Mouse (Mus musculus) liver, postnatal 0 days (tissue): ENCODE measurements around the gene Spop. TPM values are rescaled to one million over a fixed set of nuclear protein-coding genes. Genes with fewer than 3 reads are reported as not detected.

Experiments
- ATAC-seq: fragments of 200-750 bp; cut with Nextera tagmentation; 2 replicates; pipeline ENCODE4 v1.8.0; 2017; ENCODE audit warnings: mild to moderate bottlenecking, moderate library complexity
- DNase-seq: peaks from one replicate; pipeline ENCODE4 v3.0.0-alpha.2; 2016
- H3K27ac ChIP-seq: fragments of 300-500 bp; sonication (generic); 2 replicates; pipeline ENCODE4 v1.5.1; 2014; ENCODE audit warnings: antibody characterized with exemption, moderate library complexity, mild to moderate bottlenecking, low read depth
- H3K27me3 ChIP-seq: fragments of 300-500 bp; sonication (generic); 2 replicates; pipeline ENCODE4 v1.6.1; 2014; ENCODE audit warnings: low read length, control low read depth, mixed read lengths; ENCODE audit not compliant: insufficient read depth
- H3K36me3 ChIP-seq: fragments of 300-500 bp; sonication (generic); replicated peaks from 2 replicates; pipeline ENCODE4 v1.6.1; 2014; ENCODE audit warnings: mild to moderate bottlenecking, control low read depth, low read length, moderate library complexity, mixed read lengths; ENCODE audit not compliant: insufficient read depth
- H3K4me1 ChIP-seq: fragments of 300-500 bp; sonication (generic); 2 replicates; pipeline ENCODE4 v1.6.1; 2014; ENCODE audit warnings: antibody characterized with exemption, mild to moderate bottlenecking, control low read depth; ENCODE audit not compliant: insufficient read depth
- H3K4me2 ChIP-seq: fragments of 300-500 bp; sonication (generic); 2 replicates; pipeline ENCODE4 v1.6.1; 2014; ENCODE audit warnings: low read depth, mild to moderate bottlenecking, low read length, moderate library complexity, mixed read lengths
- H3K4me3 ChIP-seq: fragments of 300-500 bp; sonication (generic); 2 replicates; pipeline ENCODE4 v1.5.1; 2014; ENCODE audit warnings: low read depth, low read length
- H3K9ac ChIP-seq: fragments of 300-500 bp; sonication (generic); replicated peaks from 2 replicates; pipeline ENCODE4 v1.6.1; 2014; ENCODE audit warnings: mild to moderate bottlenecking, moderate library complexity
- H3K9me3 ChIP-seq: fragments of 300-500 bp; sonication (generic); 2 replicates; pipeline ENCODE4 v1.6.1; 2016; ENCODE audit warnings: mild to moderate bottlenecking, control low read depth, low read length, mixed read lengths
- CTCF ChIP-seq: sonication (generic); IDR thresholded peaks from 2 replicates; pipeline ENCODE4 v1.5.1; 2016; ENCODE audit warnings: antibody characterized with exemption, low read depth
- EP300 ChIP-seq: IDR thresholded peaks from 2 replicates; pipeline ENCODE4 v1.6.1; 2016; ENCODE audit warnings: antibody characterized with exemption, low read depth, mild to moderate bottlenecking
- WGBS: fragments of 180-500 bp; shearing (Covaris S2); extraction: QIAGEN DNeasy Blood & Tissue Kit; methylation state at CpG from one replicate; pipeline ENCODE4 v1.1.7; 2014; ENCODE audit not compliant: insufficient replicate concordance; 5-methylcytosine and 5-hydroxymethylcytosine counted together
- polyA plus RNA-seq: library from polyadenylated mRNA; unstranded; fragments of >200 nt; fragmentation: Nextera tagmentation; extraction: Ambion mirVana; gene quantifications from 2 replicates; pipeline ENCODE4 v1.2.1, GENCODE M21; 2015

The Spop gene
- polyA plus RNA-seq, 1 experiment from 2014 or later = 53.2 TPM

DNA sequence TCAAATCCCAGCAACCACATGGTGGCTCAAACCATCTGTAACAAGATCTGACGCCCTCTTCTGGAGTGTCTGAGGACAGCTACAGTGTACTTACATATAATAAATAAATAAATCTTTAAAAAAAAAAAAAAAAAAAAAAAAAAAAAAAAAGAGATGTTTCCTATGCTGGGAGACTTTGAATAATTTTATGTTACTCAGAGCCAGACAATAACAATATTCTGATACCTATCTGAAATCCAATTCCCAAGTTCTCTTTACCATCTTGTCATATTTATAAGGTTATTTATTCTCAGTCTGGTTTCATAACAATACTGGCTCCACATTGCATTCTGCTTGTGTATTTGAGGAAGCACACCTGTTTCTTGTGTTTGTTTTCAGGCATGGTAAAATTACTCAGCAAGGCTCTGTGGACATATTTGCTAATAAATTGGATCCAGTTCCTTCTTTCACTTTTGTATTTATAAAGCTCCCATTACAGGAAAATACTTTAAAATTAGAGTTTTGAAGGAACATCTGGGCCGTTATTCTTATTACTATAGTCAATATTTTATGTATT is 7.1 kb downstream of the Spop start:
- 83% methylated on average over 2 of the region's 2 CpGs for WGBS
- DNase-seq (no peak), ATAC-seq (no peak)
- no peak for TF ChIP-seq EP300
- TF ChIP-seq CTCF = 0 out of 2 replicates have a peak, but pooled peaks have one; percentile 5
- no peak overlapping the region for H3K9ac ChIP-seq
- H3K27ac ChIP-seq = no peak overlapping the region
- no peaks in the 10 kb centered on the region for H3K9me3 ChIP-seq
- peaks cover 12% of the 10 kb centered on the region for H3K4me1 ChIP-seq
- H3K36me3 ChIP-seq = peaks cover 3% of the 10 kb centered on the region
- no peak overlapping the region for H3K4me3 ChIP-seq
- H3K27me3 ChIP-seq = no peaks in the 10 kb centered on the region
- no peak overlapping the region for H3K4me2 ChIP-seq

DNA sequence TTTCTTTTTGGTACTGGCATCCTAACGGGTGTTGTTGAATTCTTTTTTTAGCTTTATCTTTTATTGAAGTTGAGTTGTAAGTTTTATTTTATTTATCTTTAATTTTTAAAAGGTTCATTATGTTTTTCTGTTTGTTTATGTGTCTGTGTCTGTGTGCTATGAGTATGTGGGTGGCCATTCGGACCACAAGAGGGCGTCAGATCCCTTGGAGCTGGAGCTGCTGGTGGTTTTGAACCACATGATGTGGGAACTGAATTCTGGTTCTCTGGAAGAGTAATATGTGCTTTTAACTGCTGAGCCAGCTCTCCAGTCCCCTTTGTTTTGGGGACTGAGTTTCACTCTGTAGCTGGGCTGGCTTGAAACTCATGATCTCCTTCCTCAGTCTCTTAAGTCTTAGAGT is 9.6 kb downstream of the Spop start:
- Histone ChIP-seq H3K4me1 (no peaks in the 10 kb centered on the region; the same call in 1 of the 2 replicates), H3K4me2 (no peak overlapping the region), H3K9ac (no peak overlapping the region), H3K27me3 (no peaks in the 10 kb centered on the region), H3K36me3 (peaks cover 5% of the 10 kb centered on the region), H3K27ac (no peak overlapping the region), H3K9me3 (no peaks in the 10 kb centered on the region), H3K4me3 (no peak overlapping the region)
- peak; percentile 51 for TF ChIP-seq CTCF
- TF ChIP-seq EP300 = no peak
- WGBS = 83% methylated on average over 3 of the region's 3 CpGs
- DNase-seq = no peak
- ATAC-seq = no peak

DNA sequence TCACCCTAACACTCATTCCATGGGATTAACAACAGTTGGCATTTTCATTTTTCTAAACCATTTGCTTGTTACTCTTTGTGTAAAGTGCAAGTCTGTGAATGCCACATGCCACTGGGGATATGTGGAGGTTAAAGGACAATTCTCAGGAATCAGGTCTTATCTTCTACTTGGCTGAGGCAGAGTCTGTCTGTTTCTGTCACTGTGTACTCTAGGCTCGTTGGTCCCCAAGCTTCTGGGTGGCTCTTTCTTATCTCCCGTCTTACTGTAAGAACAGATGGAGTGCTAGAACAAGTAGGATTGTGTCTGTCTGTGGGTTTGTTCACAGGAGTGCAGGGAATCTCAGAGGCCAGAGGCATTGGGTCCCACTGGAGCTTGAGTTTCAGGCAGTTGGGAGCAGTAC is 17.5 kb downstream of the Spop start:
- 18% methylated on average over 2 of the region's 2 CpGs for WGBS

DNA sequence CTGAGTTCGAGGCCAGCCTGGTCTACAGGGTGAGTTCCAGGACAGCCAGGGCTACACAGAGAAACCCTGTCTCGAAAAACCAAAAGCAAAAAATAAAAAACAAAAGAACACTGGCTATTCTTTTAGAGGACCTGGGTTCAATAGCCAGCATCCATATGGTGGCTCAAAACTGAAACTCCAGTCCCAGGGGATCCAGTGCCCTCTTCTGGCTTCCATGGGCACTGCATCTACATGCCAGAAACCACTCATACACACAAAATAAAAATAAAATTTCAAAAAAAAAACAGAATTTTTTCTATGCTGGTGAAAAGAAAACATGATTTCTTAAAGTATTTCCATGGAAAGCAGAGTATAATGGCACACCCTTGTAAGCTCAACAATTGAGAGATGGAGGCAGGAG is 18.3 kb downstream of the Spop start:
- no peak overlapping the region for H3K4me3 ChIP-seq
- no peaks in the 10 kb centered on the region for H3K27me3 ChIP-seq
- H3K27ac ChIP-seq = no peak overlapping the region
- H3K4me1 ChIP-seq = peaks cover 7% of the 10 kb centered on the region; the same call in 1 of the 2 replicates
- H3K9me3 ChIP-seq = no peaks in the 10 kb centered on the region
- TF ChIP-seq EP300 (no peak), CTCF (peak; percentile 72)
- H3K4me2 ChIP-seq = no peak overlapping the region
- ATAC-seq (no peak), DNase-seq (peak; percentile 44)
- WGBS = 69% methylated on average over 2 of the region's 2 CpGs
- H3K9ac ChIP-seq = no peak overlapping the region
- H3K36me3 ChIP-seq = 0 out of 2 replicates have a peak, but pooled peaks cover 4% of the 10 kb centered on the region

More for the DNA sequence above, 17.5 kb downstream of the Spop start:
- DNase-seq (no peak), ATAC-seq (peak; percentile 47)
- no peak overlapping the region for H3K4me3 ChIP-seq
- no peaks in the 10 kb centered on the region for H3K27me3 ChIP-seq
- H3K4me1 ChIP-seq = peaks cover 7% of the 10 kb centered on the region; the same call in 1 of the 2 replicates
- no peaks in the 10 kb centered on the region for H3K9me3 ChIP-seq
- no peak overlapping the region for H3K27ac ChIP-seq
- 0 out of 2 replicates have a peak, but pooled peaks cover 4% of the 10 kb centered on the region for H3K36me3 ChIP-seq
- TF ChIP-seq CTCF (no peak), EP300 (no peak)
- no peak overlapping the region for H3K4me2 ChIP-seq
- H3K9ac ChIP-seq = no peak overlapping the region

DNA sequence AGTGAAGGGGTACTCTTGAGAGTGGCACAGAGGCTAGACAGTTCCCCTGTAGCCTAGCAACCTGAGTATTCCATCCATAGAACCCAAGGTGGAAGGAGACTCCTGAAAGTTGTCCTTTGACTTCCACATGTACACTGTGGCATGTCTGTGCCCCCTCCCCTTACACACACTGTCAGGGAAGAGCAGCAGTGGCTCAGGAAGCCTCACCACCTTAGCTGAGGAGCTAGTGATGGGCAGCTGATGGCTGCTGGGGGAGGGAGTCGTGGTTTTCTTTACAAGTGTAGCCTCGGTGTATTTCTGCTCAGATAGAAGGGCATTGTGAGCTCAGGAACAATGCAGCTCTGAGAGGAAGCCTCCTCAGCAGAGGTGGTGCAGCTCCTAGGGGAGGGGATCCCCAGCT is 31.5 kb downstream of the Spop start:
- WGBS = 26% methylated on average over 2 of the region's 2 CpGs
- Histone ChIP-seq H3K27me3 (no peaks in the 10 kb centered on the region), H3K27ac (no peak overlapping the region)

DNA sequence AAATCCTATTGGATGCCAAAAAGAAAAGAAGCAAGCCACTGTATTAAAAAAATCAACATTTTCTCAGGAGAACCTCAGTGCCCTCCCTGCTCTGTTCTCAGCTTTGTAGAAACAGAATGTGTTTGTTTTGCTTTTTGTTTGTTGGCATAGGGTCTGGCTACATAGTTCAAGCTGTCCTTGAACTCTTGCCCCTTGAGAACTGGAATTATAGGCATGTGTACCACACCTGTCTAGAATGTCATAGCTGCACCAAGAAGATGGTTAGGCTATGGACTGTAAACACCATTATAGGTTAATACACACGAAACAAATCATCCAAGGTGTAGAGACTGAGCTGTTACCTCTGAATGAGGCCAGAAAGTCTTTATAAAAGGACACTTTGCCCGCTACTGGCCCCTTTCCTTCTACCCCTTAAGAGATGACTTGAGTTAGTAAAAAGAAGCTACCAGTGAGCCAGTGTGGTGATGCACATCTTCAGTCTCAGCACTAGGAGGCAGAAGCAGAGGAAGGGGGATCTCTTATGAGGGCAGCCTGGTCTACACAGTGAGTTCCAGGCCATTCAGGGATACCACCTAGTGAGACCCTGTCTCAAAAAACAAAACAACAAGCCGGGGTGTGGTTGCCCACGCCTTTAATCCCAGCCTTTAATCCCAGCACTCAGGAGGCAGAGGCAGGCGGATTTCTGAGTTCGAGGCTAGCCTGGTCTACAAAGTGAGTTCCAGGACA is 32.9 kb downstream of the Spop start:
- no peak overlapping the region for H3K27ac ChIP-seq
- peaks cover 5% of the 10 kb centered on the region for H3K4me1 ChIP-seq
- WGBS = 81% methylated on average over 6 of the region's 6 CpGs
- TF ChIP-seq CTCF = no peak
- no peak for TF ChIP-seq EP300
- H3K4me2 ChIP-seq = no peak overlapping the region
- no peaks in the 10 kb centered on the region for H3K9me3 ChIP-seq
- DNase-seq = no peak
- H3K27me3 ChIP-seq = no peaks in the 10 kb centered on the region
- 0 out of 2 replicates have a peak, but pooled peaks cover 10% of the 10 kb centered on the region for H3K36me3 ChIP-seq
- ATAC-seq = no peak
- H3K9ac ChIP-seq = no peak overlapping the region
- H3K4me3 ChIP-seq = no peak overlapping the region

More for the DNA sequence above, 31.5 kb downstream of the Spop start:
- TF ChIP-seq EP300 (no peak), CTCF (no peak)
- H3K4me3 ChIP-seq = no peak overlapping the region
- H3K9me3 ChIP-seq = no peaks in the 10 kb centered on the region
- 0 out of 2 replicates have a peak, but pooled peaks cover 3% of the 10 kb centered on the region for H3K36me3 ChIP-seq
- peaks cover 5% of the 10 kb centered on the region for H3K4me1 ChIP-seq
- DNase-seq (no peak), ATAC-seq (no peak)
- H3K4me2 ChIP-seq = no peak overlapping the region
- no peak overlapping the region; the same call in 1 of the 2 replicates for H3K9ac ChIP-seq
